Mouse (Mus musculus): ENCODE data around the gene Cenpl.

GRCm38 (mm10) chr1:161037026-161037425 lies 33.5 kb upstream of the Cenpl start:
- TF ChIP-seq TCF12 (IDR thresholded peaks at IDR 0.05; ENCODE audit: insufficient read depth, poor library complexity, severe bottlenecking): no peak
- TF ChIP-seq E2F4 (IDR thresholded peaks at IDR 0.05; ENCODE audit: insufficient read depth): no peak
- TF ChIP-seq POLR2A (IDR thresholded peaks at IDR 0.05; ENCODE audit: insufficient read length, low read depth): no peak
- no peak for TF ChIP-seq MYOG (IDR thresholded peaks at IDR 0.05; ENCODE audit: control insufficient read depth in 1 of 3, insufficient read depth in 1 of 3, insufficient read length in 2 of 3, low read depth in 2 of 3)
- TF ChIP-seq POLR2AphosphoS2 (IDR thresholded peaks at IDR 0.05; ENCODE audit: insufficient read length, low read depth): no peak
- no peak for TF ChIP-seq REST (IDR thresholded peaks at IDR 0.05; ENCODE audit: insufficient read depth, insufficient read length)
- TF ChIP-seq USF1 (IDR thresholded peaks at IDR 0.05; ENCODE audit: low read depth): no peak
- no peak for TF ChIP-seq MAX (IDR thresholded peaks at IDR 0.05; ENCODE audit: low read depth)
- no peak for TF ChIP-seq MYOD1 (IDR thresholded peaks at IDR 0.05; ENCODE audit: control insufficient read depth in 1 of 3, insufficient read length in 2 of 3, low read depth in 2 of 3)
